Mouse (Mus musculus) liver, embryonic 11.5 days (tissue): ENCODE measurements around the gene Sf3a2. TPM values are rescaled to one million over a fixed set of nuclear protein-coding genes. Genes with fewer than 3 reads are reported as not detected.

Experiments
- ATAC-seq: fragments of 200-750 bp; cut with Nextera tagmentation; replicated peaks from 2 replicates; pipeline ENCODE4 v1.8.0; 2017; ENCODE audit warnings: moderate number of reproducible peaks, mild to moderate bottlenecking, moderate TSS enrichment, moderate library complexity; ENCODE audit not compliant: low FRiP score
- DNase-seq: peaks from one replicate; pipeline ENCODE4 v3.0.0-alpha.2; 2017; ENCODE audit warnings: low spot score
- H3K27ac ChIP-seq: fragments of 300-500 bp; sonication (generic); 2 replicates; pipeline ENCODE4 v1.5.1; 2014; ENCODE audit warnings: mild to moderate bottlenecking, low read depth, low read length, control low read depth
- H3K27me3 ChIP-seq: fragments of 300-500 bp; sonication (generic); replicated peaks from 2 replicates; pipeline ENCODE4 v1.6.1; 2014; ENCODE audit warnings: low read length, mixed read lengths; ENCODE audit not compliant: control insufficient read depth, insufficient read depth
- H3K36me3 ChIP-seq: fragments of 300-500 bp; sonication (generic); 2 replicates; pipeline ENCODE4 v1.6.1; 2014; ENCODE audit warnings: mild to moderate bottlenecking, low read length, moderate library complexity, mixed read lengths; ENCODE audit not compliant: control insufficient read depth, insufficient read depth
- H3K4me1 ChIP-seq: fragments of 300-500 bp; sonication (generic); replicated peaks from 2 replicates; pipeline ENCODE4 v1.6.1; 2014; ENCODE audit warnings: low read length, mixed read lengths; ENCODE audit not compliant: control insufficient read depth, insufficient read depth
- H3K4me2 ChIP-seq: fragments of 300-500 bp; sonication (generic); 2 replicates; pipeline ENCODE4 v1.6.1; 2014; ENCODE audit warnings: mild to moderate bottlenecking, control low read depth, moderate library complexity
- H3K4me3 ChIP-seq: fragments of 300-500 bp; sonication (generic); 2 replicates; pipeline ENCODE4 v1.5.1; 2014; ENCODE audit warnings: low read depth, low read length, control low read depth
- H3K9ac ChIP-seq: fragments of 300-500 bp; sonication (generic); 2 replicates; pipeline ENCODE4 v1.6.1; 2014; ENCODE audit warnings: low read depth, low read length, control low read depth
- H3K9me3 ChIP-seq: fragments of 300-500 bp; sonication (generic); 2 replicates; pipeline ENCODE4 v1.6.1; 2016; ENCODE audit warnings: low read length, inconsistent platforms, mixed read lengths; ENCODE audit not compliant: control insufficient read depth
- WGBS: fragments of 180-500 bp; shearing (Covaris S2); extraction: QIAGEN DNeasy Blood & Tissue Kit; methylation state at CpG from one replicate; pipeline ENCODE4 v1.1.7; 2014; 5-methylcytosine and 5-hydroxymethylcytosine counted together
- polyA plus RNA-seq: library from polyadenylated mRNA; unstranded; fragments of >200 nt; fragmentation: Nextera tagmentation; extraction: Ambion mirVana; gene quantifications from 2 replicates; pipeline ENCODE4 v1.2.1, GENCODE M21; 2014

Gene Sf3a2
- polyA plus RNA-seq, 1 experiment from 2014 or later, result 121 TPM

GRCm38 (mm10) chr10:80756509-80756908, 41.5 kb upstream of the Sf3a2 start:
- Histone ChIP-seq H3K4me1 (peaks cover 64% of the 10 kb centered on the region), H3K27ac (no peak overlapping the region)

GRCm38 (mm10) chr10:80756967-80757366, 41.0 kb upstream of the Sf3a2 start:
- Histone ChIP-seq H3K9me3 (no peaks in the 10 kb centered on the region), H3K36me3 (no peaks in the 10 kb centered on the region), H3K4me3 (peak overlapping the region; percentile 95; the same call in 1 of the 2 replicates), H3K9ac (peak overlapping the region; percentile 1), H3K27ac (no peak overlapping the region), H3K4me1 (peaks cover 65% of the 10 kb centered on the region), H3K27me3 (no peaks in the 10 kb centered on the region), H3K4me2 (peak overlapping the region; percentile 83)
- ATAC-seq (no peak), DNase-seq (no peak)
- WGBS, result 64% methylated on average over 4 of the region's 4 CpGs

More at GRCm38 (mm10) chr10:80756509-80756908, 41.5 kb upstream of the Sf3a2 start:
- WGBS, result 68% methylated on average over 2 of the region's 2 CpGs
- no peaks in the 10 kb centered on the region for H3K36me3 ChIP-seq
- peak overlapping the region; percentile 83 for H3K4me2 ChIP-seq
- ATAC-seq (no peak), DNase-seq (no peak)
- peak overlapping the region; percentile 94 for H3K9ac ChIP-seq
- no peaks in the 10 kb centered on the region for H3K27me3 ChIP-seq
- peak overlapping the region; percentile 95 for H3K4me3 ChIP-seq
- no peaks in the 10 kb centered on the region for H3K9me3 ChIP-seq

- Histone ChIP-seq H3K27ac (no peak overlapping the region), H3K4me2 (peak overlapping the region; percentile 83; the same call in 1 of the 2 replicates), H3K9me3 (no peaks in the 10 kb centered on the region), H3K4me3 (no peak overlapping the region; the same call in 1 of the 2 replicates), H3K36me3 (no peaks in the 10 kb centered on the region), H3K9ac (no peak overlapping the region), H3K4me1 (peaks cover 58% of the 10 kb centered on the region), H3K27me3 (no peaks in the 10 kb centered on the region)
- peak; percentile 52 for DNase-seq
- 39% methylated on average over 5 of the region's 5 CpGs for WGBS
- ATAC-seq, result peak; percentile 65
Observed at GRCm38 (mm10) chr10:80757717-80758116, 40.3 kb upstream of the Sf3a2 start.

GRCm38 (mm10) chr10:80758651-80759050, 39.3 kb upstream of the Sf3a2 start:
- DNase-seq (no peak), ATAC-seq (no peak)
- H3K9ac ChIP-seq, result peak overlapping the region; percentile 35; the same call in 1 of the 2 replicates
- H3K27me3 ChIP-seq, result no peaks in the 10 kb centered on the region
- WGBS, result 70% methylated on average over 7 of the region's 7 CpGs
- H3K4me3 ChIP-seq, result no peak overlapping the region
- no peak overlapping the region; the same call in 1 of the 2 replicates for H3K4me2 ChIP-seq
- H3K9me3 ChIP-seq, result no peaks in the 10 kb centered on the region
- no peak overlapping the region for H3K27ac ChIP-seq
- H3K36me3 ChIP-seq, result peaks cover 3% of the 10 kb centered on the region; the same call in 1 of the 2 replicates
- H3K4me1 ChIP-seq, result peaks cover 57% of the 10 kb centered on the region

GRCm38 (mm10) chr10:80760596-80761524, 37.1 kb upstream of the Sf3a2 start:
- Histone ChIP-seq H3K9ac (no peak overlapping the region), H3K4me3 (no peak overlapping the region), H3K4me1 (peaks cover 52% of the 10 kb centered on the region), H3K36me3 (peaks cover 6% of the 10 kb centered on the region; the same call in 1 of the 2 replicates), H3K4me2 (no peak overlapping the region), H3K27me3 (no peaks in the 10 kb centered on the region), H3K9me3 (no peaks in the 10 kb centered on the region), H3K27ac (no peak overlapping the region)
- WGBS, result 80% methylated on average over 4 of the region's 4 CpGs
- ATAC-seq (no peak), DNase-seq (no peak)

GRCm38 (mm10) chr10:80761821-80762220, 36.2 kb upstream of the Sf3a2 start:
- peaks cover 43% of the 10 kb centered on the region for H3K4me1 ChIP-seq
- DNase-seq (no peak), ATAC-seq (no peak)
- H3K27ac ChIP-seq, result no peak overlapping the region
- no peak overlapping the region for H3K9ac ChIP-seq
- H3K36me3 ChIP-seq, result peaks cover 15% of the 10 kb centered on the region
- H3K4me2 ChIP-seq, result no peak overlapping the region
- H3K9me3 ChIP-seq, result no peaks in the 10 kb centered on the region
- no peaks in the 10 kb centered on the region for H3K27me3 ChIP-seq
- no peak overlapping the region for H3K4me3 ChIP-seq
- WGBS, result 75% methylated on average over 3 of the region's 3 CpGs

GRCm38 (mm10) chr10:80763502-80763901, 34.5 kb upstream of the Sf3a2 start:
- peaks cover 27% of the 10 kb centered on the region for H3K4me1 ChIP-seq
- ATAC-seq (no peak), DNase-seq (no peak)
- no peaks in the 10 kb centered on the region for H3K9me3 ChIP-seq
- H3K4me3 ChIP-seq, result no peak overlapping the region
- peaks cover 27% of the 10 kb centered on the region for H3K36me3 ChIP-seq
- WGBS, result 66% methylated on average over 2 of the region's 2 CpGs
- no peak overlapping the region for H3K9ac ChIP-seq
- H3K27me3 ChIP-seq, result no peaks in the 10 kb centered on the region
- H3K27ac ChIP-seq, result no peak overlapping the region
- no peak overlapping the region for H3K4me2 ChIP-seq

GRCm38 (mm10) chr10:80765746-80766145, 32.3 kb upstream of the Sf3a2 start:
- DNase-seq (no peak), ATAC-seq (no peak)
- no peaks in the 10 kb centered on the region for H3K9me3 ChIP-seq
- peaks cover 13% of the 10 kb centered on the region for H3K4me1 ChIP-seq
- WGBS, result 85% methylated on average over 2 of the region's 2 CpGs
- no peak overlapping the region for H3K4me3 ChIP-seq
- H3K27me3 ChIP-seq, result no peaks in the 10 kb centered on the region
- peaks cover 39% of the 10 kb centered on the region for H3K36me3 ChIP-seq
- no peak overlapping the region for H3K9ac ChIP-seq
- H3K4me2 ChIP-seq, result no peak overlapping the region
- H3K27ac ChIP-seq, result no peak overlapping the region
